8 mouse cellular contexts compared by ENCODE assay signal in the genomic region with DNA sequence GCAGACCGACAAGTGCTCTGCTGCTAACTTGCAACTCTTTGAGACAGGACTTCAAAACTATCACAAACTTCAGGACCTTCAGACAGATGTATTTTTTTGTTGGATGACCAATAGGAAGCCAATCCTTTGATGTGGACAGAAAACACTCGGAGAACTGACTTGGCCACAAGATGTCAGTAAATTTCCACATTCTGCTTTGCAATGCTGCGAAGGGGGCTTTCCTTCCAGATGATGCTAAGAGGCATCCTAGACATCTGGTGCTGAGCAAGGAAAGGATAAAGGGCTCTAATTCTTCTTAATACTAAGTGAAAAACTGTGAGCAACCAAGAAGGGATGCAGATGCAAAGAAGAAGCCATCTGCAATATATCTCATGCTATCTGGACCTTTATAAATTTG. TPM values are rescaled to one million over a fixed set of nuclear protein-coding genes. Genes with fewer than 3 reads are reported as not detected.
DNase-seq lines count a peak whose midpoint lies in the region; ATAC-seq lines count a peak whose summit lies in the region.

No protein-coding gene starts in this region.

- ATAC-seq in forebrain, embryonic 11.5 days (replicated peaks; ENCODE audit: low FRiP score) = 0 out of 2 replicates have a peak, but pooled peaks have one; percentile 37

- no peak overlapping the region for H3K4me3 ChIP-seq in forebrain, embryonic 11.5 days (ENCODE audit: low read depth, low read length)

- DNase-seq in left cerebral cortex, postnatal 14 days (ENCODE audit: low spot score in 2 of 2) = peak; percentile 20 to 49
- DNase-seq in left cerebral cortex, postnatal 36 days (ENCODE audit: low spot score in 2 of 2) = no peak
- peak; percentile 78 for DNase-seq in R1 (ENCODE audit: low read depth, low spot score)
- DNase-seq in forebrain, embryonic 11.5 days (ENCODE audit: low spot score) = no peak
- peak; percentile 27 for DNase-seq in lung, postnatal 14 days
- no peak for DNase-seq in c-Kit-positive CD71-positive TER-119-positive erythroid progenitor cells, embryonic 14.5 days (ENCODE audit: low spot score)
- no peak for DNase-seq in right cerebral cortex, adult 18-20 months
- no peak for DNase-seq in layer of hippocampus, adult 8-10 months (ENCODE audit: low spot score in 2 of 2)

- intact Hi-C loops in left cerebral cortex, postnatal 14 days (cut with DNase I) = loop anchor here (10.0 kb wide), 2 partner anchors 740 to 780 kb away; no protein-coding TSS in a partner anchor
- intact Hi-C loops in left cerebral cortex, postnatal 36 days (cut with DNase I) = loop anchor here (5.0 to 10.0 kb wide), 2 partner anchors 98 to 1260 kb away; partner anchors contain the start of genes Cggbp1 and Zfp654

- no peaks in the 10 kb centered on the region for H3K27me3 ChIP-seq in forebrain, embryonic 11.5 days (ENCODE audit: control insufficient read depth, insufficient read depth, low read length)

- H3K9me3 ChIP-seq in forebrain, embryonic 11.5 days (ENCODE audit: control insufficient read depth, low read length) = no peaks in the 10 kb centered on the region

- no peaks in the 10 kb centered on the region for H3K36me3 ChIP-seq in forebrain, embryonic 11.5 days (ENCODE audit: control insufficient read depth, insufficient read depth, low read length)

- no peak overlapping the region for H3K4me2 ChIP-seq in forebrain, embryonic 11.5 days (ENCODE audit: low read depth, low read length, severe bottlenecking)

- H3K27ac ChIP-seq in forebrain, embryonic 11.5 days (ENCODE audit: low read depth, low read length) = no peak overlapping the region

- WGBS in forebrain, embryonic 11.5 days = 58% methylated on average over 3 of the region's 3 CpGs

- H3K4me1 ChIP-seq in forebrain, embryonic 11.5 days (replicated peaks; ENCODE audit: control insufficient read depth, insufficient read depth, low read length) = no peaks in the 10 kb centered on the region

- no peak overlapping the region for H3K9ac ChIP-seq in forebrain, embryonic 11.5 days (ENCODE audit: low read length)

RNA-seq across cellular contexts. Expression of gene 4930453N24Rik, which starts 16.2 kb away (rescaled TPM):
- total RNA-seq in left cerebral cortex, postnatal 14 days (2021) = 10 to 100 TPM; 19.9 to 21.3 TPM
- 10 to 100 TPM; 23.3 to 25.4 TPM for total RNA-seq in left cerebral cortex, postnatal 36 days (2021)
- 28.9 and 33.0 TPM in 2 replicates for polyA plus RNA-seq in forebrain, embryonic 11.5 days (2014; fragmentation: Nextera tagmentation; extraction: Ambion mirVana)
- total RNA-seq in layer of hippocampus, adult 8-10 months (2022) = 10 to 100 TPM; 16.3 to 29.9 (median 22.3) TPM

Comparison
In these comparisons a context has a peak if more than half of its experiments do, and no peak if none do; other contexts are left out.
1. DNase-seq: peak in left cerebral cortex, postnatal 14 days (2 of 2), R1 (single experiment) and lung, postnatal 14 days (single experiment); none in left cerebral cortex, postnatal 36 days (0 of 2), forebrain, embryonic 11.5 days (single experiment), c-Kit-positive CD71-positive TER-119-positive erythroid progenitor cells, embryonic 14.5 days (single experiment), right cerebral cortex, adult 18-20 months (single experiment) and layer of hippocampus, adult 8-10 months (0 of 2).